Mouse (Mus musculus) erythroblast, embryonic 14.5 days (primary cell): ENCODE measurements at regions not wholly inside any gene's neighbourhood (a gene's known extent, or its start where the extent isn't known, plus 50 kb on each side); places are given as distances from the start of the nearest gene placed in this dataset.

Source experiments
- GATA1 ChIP-seq: IDR thresholded peaks from 2 replicates; pipeline ENCODE4 v1.6.1; 2012; ENCODE audit warnings: low read length, inconsistent platforms, mixed read lengths
- TAL1 ChIP-seq: IDR thresholded peaks from 3 replicates; pipeline ENCODE4 v1.6.1; 2012; ENCODE audit warnings: low read length, inconsistent platforms, mixed read lengths

DNA sequence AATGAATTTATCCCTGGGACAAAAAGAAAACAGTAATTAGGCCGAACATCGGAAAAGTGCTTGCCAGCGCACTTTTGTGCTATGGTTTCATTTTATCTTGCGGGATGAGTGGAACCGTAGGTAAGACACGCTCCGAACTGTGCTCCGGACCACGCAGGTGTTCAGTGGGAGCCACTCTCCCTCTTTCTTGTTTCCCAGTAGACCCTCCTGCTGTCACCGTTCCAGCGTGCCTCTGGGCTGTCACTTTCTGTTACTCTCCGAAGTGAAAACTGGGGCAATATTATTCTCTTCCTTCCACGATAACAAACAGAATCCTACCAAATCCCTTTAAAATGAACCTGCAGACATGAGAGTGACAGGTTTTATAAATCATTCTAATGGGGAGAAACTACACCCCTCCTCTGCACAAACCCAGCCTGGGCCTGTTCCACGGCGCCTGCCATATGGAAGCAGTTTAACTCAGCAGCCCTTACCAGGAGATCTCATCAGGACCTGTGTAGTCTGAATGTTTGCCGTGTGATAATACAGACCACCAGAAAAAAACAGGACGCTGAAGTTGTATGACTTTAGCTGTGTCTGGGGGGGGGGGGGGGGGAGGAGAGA lies 550.5 kb downstream of the Pdcd6ip start:
- TF ChIP-seq TAL1 = no peak
- no peak for TF ChIP-seq GATA1
